Mouse (Mus musculus) CH12F3 (cell line): ENCODE results near the gene Derl3.
"Not testable (repeated sequence)": the region's sequence is repeated elsewhere in the genome, so short reads cannot be mapped to it uniquely, and the experiment has no call there.

Experiments used
- in situ Hi-C: fragments of 300-500 bp; cut with MboI; formaldehyde crosslinking; loops from 2 replicates; pipeline ENCODE4 v1.14.3; 2020; ENCODE audit warnings: low sequenced_read_pairs

The Derl3 gene

GRCm38 (mm10) chr10:75893089-75893750 is at the start of gene Derl3:
TSS of gene Derl3 (plus strand) at chr10:75893413.
- in situ Hi-C loops: no loop called here

DNA sequence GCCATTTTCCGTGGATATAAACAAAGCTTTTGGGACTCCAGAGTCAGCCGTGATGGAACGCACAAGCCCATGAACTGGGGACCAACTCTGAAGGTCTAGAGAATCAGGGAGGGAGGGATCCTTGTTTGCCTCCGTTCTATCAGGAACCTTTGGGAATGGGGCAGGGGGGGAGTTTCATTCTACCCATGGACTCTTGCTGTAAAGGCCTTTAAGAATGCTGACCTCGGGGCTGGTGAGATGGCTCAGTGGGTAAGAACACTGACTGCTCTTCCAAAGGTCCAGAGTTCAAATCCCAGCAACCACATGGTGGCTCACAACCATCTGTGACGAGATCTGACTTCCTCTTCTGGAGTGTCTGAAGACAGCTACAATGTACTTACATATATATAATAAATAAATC is 49.3 kb upstream of the Derl3 start:
- in situ Hi-C loops: not testable (repeated sequence)

- in situ Hi-C loops: no loop called here
Measured at GRCm38 (mm10) chr10:75844800-75845199, 48.4 kb upstream of the Derl3 start.

DNA sequence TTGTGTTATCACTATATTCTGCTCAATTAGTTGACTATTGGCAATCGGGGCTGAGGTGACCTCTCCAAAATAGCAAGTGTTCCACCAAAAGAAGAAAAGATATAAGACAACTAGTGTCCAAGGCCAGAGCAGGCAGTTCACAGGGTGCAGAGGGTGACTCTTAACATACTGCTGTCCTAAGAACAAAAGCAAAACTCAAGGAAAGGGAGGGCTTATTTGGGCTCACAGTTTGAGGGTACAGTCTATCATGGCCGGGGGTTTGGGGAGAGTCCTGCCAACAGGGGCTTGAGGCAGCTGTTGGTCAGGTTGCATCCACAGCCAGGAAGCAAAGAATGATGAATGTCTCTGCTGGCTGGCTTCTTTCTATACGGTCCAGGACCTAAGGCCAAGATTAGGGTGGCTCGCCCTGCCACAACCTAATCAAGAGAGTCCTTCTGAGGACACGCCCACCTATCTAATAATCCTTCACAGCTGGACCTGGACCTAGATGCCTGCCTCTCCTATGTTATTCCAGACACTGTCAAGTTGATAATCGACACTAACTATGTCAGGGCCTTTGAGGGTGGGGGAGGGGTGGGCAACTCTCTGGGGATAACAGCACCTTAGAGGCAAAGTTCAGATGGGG is 47.8 kb upstream of the Derl3 start:
- in situ Hi-C loops: no loop called here

DNA sequence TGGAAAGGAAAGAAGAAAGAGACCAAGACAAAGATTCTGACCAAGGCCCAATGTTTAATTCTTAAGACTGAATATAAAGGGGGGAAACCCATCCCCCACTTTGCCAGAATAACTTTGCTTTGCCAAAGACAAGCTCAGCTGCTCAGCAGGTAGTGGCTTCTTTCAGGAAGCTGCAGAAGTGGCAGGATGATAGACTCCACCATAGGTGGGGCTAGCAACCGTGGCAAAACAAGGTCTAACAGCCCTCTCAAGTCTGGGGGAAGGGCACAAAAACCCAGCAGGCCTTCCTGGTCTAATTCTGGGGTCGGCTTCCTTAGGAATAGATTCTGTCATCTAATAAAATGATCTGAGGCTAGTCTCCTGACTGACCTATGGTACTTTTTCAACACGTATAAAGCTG is 44.8 kb upstream of the Derl3 start:
- in situ Hi-C loops: no loop called here

DNA sequence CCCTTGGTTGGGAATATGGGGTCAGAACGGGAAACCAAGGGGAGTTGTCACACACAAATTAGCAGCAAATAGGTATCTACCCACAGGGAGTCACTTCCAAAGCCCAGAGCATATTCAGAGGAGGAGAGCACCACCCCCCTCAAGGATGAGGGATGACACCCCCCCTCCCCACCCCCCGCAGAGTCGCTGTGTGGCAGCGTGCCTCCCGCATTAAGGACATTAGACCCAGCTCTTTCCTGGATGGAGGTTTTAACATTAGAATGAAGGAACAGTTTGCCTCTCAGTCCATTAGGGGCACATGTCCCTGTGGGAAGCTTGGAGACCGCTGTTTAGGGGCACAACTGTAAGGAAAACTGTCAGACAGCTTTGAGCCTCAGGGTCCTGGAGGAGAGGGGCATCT is 42.1 kb upstream of the Derl3 start:
- in situ Hi-C loops: no loop called here

GRCm38 (mm10) chr10:75851681-75852080 is 41.5 kb upstream of the Derl3 start:
- in situ Hi-C loops: no loop called here

GRCm38 (mm10) chr10:75852539-75853125 is 40.6 kb upstream of the Derl3 start:
- in situ Hi-C loops: no loop called here

DNA sequence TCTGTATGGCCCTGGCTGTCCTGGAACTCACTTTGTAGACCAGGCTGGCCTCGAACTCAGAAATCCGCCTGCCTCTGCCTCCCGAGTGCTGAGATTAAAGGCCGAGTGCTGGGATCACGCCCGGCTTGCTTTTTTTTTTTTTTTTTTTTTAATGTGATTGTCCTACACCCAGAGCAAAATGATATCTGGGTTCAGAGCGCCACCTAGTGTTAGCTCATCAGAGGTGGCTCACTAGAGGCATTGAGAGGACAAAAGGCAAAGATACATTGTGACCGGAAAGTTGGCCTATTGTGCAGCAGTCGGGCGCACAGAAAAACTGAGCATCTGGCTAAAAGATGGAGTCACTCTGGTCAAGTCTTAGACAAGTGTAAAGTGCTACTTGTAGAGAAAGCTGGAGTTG is 39.8 kb upstream of the Derl3 start:
- in situ Hi-C loops: no loop called here

DNA sequence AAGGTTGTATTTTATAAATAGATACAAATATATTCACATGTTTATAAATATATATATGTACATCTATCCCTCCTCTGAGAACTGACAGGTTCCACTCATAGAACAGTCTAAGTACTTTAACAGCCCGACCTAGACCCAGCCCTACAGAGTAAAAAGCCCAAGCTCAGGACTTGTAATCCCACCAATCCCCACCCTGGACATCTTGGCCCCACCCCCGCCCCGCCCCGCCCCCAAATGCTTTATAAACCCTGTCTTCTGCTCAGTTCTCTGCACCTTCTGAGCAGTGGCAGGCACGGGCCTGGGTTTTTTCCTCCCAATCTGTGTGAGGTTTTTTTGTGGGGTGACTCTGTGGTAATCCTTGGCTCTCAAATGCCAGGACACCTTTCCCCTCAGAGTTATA is 39.1 kb upstream of the Derl3 start:
- in situ Hi-C loops: no loop called here

DNA sequence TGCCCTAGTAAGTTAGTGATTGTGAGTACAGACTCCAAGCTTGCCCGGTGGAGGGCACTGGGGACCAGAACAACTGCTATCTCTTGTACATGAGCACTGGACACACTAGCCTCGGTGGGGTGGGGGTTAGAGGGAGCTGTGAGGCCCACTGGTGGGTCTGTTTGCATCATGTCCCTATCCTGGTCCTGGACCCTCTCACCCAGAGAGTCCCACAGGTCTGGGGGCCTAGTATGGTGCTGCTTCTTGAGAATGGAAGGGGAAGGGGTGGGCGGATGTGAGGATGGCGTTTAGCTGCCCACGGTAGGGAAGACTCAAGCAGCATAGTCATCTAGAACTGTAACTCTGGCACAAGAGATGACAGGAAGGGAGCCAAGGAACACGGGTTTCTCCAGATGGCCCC is 38.4 kb upstream of the Derl3 start:
- in situ Hi-C loops: no loop called here

DNA sequence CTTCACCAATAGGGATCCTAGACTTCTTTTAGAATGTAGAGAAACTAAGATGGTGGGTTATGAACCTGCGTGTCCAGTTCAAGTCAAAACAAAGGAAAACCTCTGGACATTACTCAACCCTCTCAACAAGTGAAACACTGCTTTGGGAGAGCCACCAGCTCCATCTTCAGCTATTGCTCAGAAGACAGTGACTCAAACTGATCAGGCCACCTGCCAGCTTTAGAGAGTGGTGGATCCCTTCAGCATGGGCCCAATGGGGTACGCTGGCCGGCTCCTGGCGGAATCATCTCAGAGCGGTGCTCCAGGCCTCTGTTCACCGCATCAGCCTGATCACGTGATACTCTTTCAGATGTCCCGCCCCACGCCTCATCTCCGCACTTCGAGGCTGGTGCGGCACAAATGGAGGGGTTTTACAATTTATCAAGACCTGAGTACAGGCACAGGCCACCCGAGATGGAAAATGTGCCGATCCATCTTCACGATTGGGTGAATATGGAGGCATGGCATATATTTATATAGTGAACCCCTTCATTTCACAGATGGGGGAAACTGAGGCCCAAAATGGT is 37.7 kb upstream of the Derl3 start:
- in situ Hi-C loops: no loop called here

- in situ Hi-C loops: no loop called here
Measured at GRCm38 (mm10) chr10:75856155-75856907, 36.9 kb upstream of the Derl3 start.

- in situ Hi-C loops: no loop called here
Measured at GRCm38 (mm10) chr10:75856976-75857375, 36.2 kb upstream of the Derl3 start.

DNA sequence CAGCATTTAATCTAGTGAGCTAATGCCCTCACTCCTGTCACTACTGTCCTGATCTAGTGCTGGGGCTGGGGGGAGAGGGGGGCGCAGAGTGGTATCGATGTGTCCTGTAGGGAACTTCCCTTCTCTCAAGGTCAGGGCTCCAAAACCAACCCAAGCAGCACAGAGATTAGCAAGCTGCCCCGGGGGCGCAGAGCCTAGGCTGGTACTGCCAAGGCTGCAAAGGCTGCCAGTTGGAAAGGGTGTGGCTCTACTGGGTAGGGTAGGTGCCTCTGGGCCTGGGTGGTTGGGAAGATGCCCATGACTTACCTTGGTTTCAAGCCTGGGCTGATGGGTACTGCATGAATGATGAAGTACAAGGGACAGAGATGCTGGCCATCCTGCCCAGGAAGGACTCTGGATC is 35.6 kb upstream of the Derl3 start:
- in situ Hi-C loops: no loop called here

DNA sequence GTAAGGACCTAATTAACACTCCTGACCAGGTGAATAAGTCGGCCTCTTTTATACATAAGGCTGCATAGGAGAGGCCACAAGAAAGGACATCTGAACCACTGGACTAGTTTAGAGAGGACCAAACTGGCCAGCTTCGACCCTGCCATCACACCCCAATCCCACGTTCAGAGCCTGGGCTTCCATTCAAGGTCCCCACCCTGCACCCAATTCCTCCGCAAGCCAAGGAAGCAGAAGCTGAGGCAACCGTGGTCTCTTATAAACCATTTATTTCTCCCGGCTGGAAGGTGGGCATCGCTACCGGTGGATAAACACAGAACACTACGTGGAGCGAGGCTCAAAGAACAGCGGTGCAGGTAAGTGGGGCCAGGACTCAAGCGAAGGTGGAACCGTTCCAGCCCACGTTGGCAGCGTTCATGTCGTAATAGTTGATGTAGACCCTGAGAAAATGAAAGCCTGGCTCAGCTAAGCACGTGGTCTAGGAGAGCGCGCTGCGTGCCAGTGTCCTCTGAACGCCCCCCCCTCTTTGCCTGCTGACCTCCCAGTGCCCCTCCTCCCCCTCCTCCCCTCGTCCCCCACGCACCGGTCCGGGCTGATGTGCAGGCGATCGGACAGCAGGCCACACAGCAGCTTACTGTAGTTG is 34.0 kb upstream of the Derl3 start:
- in situ Hi-C loops: no loop called here

GRCm38 (mm10) chr10:75859786-75860470 is 33.3 kb upstream of the Derl3 start, which contains the start of gene Mif:
TSS of gene Mif (minus strand) at chr10:75860240.
- in situ Hi-C loops: not testable (repeated sequence)

DNA sequence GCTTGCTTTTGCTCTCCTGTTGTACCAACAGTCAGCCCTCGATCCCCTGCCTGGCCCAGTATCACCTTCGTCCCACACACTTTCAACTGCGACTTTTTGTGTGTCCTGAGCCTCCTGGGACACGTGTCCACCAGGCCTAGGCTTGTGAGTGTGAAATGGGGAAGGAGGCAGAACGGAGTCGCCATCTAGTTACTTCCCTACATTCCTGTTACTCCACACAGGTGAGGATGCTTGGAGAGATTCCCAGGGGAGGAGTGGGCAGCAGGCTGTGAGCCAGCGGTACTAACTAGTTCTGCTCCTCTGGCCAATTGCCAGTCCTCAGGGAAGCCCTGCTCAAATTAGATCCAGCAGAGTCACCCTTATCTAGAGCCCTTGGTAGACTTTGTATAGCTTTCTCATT is 32.5 kb upstream of the Derl3 start:
- in situ Hi-C loops: no loop called here

- in situ Hi-C loops: no loop called here
Measured at GRCm38 (mm10) chr10:75861587-75861986, 31.6 kb upstream of the Derl3 start.
